Mouse (Mus musculus) megakaryocyte, embryonic 14.5 days (primary cell): ENCODE measurements at regions not wholly inside any gene's neighbourhood (a gene's known extent, or its start where the extent isn't known, plus 50 kb on each side); places are given as distances from the start of the nearest gene placed in this dataset.
A peak's percentile ranks its signal among the peaks of the same experiment; 100 is the strongest.

Experiments
- H3K27me3 ChIP-seq: replicated peaks from 2 replicates; pipeline ENCODE3; 2012; ENCODE audit warnings: inconsistent platforms
- H3K36me3 ChIP-seq: replicated peaks from 2 replicates; pipeline ENCODE3; 2012; ENCODE audit warnings: low read length, inconsistent platforms, mixed read lengths
- H3K4me1 ChIP-seq: 2 replicates; pipeline ENCODE4 v1.6.1; 2012; ENCODE audit warnings: inconsistent platforms
- H3K4me3 ChIP-seq: replicated peaks from 2 replicates; pipeline ENCODE3; 2012; ENCODE audit warnings: moderate library complexity, mild to moderate bottlenecking, inconsistent platforms
- H3K9me3 ChIP-seq: 2 replicates; pipeline ENCODE4 v1.6.1; 2012; ENCODE audit warnings: inconsistent platforms
- FLI1 ChIP-seq: IDR thresholded peaks from 2 replicates; pipeline ENCODE4 v1.6.1; 2012; ENCODE audit warnings: low read length, inconsistent platforms, mixed read lengths
- GATA1 ChIP-seq: IDR thresholded peaks from 3 replicates; pipeline ENCODE4 v1.6.1; 2012; ENCODE audit warnings: mixed read lengths, low read length, inconsistent platforms, borderline replicate concordance

DNA sequence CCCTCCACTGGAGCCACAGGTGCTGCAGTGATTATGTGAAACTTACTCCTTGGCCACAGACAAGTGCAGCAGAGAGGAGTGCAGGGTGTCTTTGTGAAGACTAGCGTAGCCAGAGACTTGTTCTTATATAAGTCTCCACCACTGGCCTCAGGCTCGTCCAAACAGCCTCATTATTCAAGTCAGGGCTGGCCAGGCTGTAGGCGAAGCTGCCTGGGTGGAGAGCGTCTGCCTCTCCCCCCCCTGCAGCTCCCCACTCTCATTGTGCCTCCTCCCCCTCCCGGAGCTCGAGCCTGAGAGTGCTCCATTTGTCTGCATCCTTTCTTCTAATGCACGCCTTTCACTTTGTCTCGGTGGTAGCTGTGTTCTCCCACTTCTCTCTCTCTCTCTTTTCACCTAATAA lies 279.1 kb downstream of the Rngtt start:
- H3K4me1 ChIP-seq, result peaks cover 15% of the 10 kb centered on the region
- H3K27me3 ChIP-seq, result peaks cover 18% of the 10 kb centered on the region
- H3K36me3 ChIP-seq, result no peaks in the 10 kb centered on the region
- H3K4me3 ChIP-seq, result no peak overlapping the region
- TF ChIP-seq FLI1 (no peak), GATA1 (no peak)
- peaks cover 5% of the 10 kb centered on the region; the same call in 1 of the 2 replicates for H3K9me3 ChIP-seq

DNA sequence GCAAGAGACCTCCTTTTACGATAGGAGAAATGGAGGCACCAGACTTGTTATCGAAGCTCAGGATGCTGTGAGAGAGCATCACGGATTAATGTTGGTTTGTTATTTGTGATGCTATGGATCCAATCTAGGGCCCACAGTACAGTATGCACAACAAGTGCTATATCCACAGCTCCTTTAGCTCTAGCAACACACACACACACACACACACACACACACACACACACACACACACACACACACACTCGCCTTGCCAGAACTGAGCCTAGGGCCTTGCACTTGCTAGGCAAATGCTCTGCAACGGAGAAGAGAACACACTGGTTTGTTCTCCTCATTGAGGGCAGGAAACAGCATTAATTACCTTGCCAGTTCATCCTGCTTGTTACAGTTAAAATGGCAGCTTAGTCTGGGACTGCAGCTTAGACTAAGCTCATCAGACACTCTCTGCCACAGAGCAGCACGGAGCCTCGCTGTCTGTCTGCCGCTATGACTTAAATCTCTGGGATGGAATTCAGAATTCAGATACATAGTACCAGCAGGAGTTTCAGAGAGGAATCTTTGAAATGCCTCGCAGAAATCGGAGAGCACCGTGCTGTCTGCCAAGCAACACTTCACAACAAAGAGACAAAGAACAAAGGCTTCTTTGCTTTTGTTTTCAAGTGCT lies 285.0 kb downstream of the Rngtt start:
- Histone ChIP-seq H3K4me1 (no peaks in the 10 kb centered on the region), H3K9me3 (peaks cover 14% of the 10 kb centered on the region), H3K27me3 (peaks cover 4% of the 10 kb centered on the region), H3K36me3 (no peaks in the 10 kb centered on the region), H3K4me3 (no peak overlapping the region)
- TF ChIP-seq FLI1, result no peak
- no peak for TF ChIP-seq GATA1

DNA sequence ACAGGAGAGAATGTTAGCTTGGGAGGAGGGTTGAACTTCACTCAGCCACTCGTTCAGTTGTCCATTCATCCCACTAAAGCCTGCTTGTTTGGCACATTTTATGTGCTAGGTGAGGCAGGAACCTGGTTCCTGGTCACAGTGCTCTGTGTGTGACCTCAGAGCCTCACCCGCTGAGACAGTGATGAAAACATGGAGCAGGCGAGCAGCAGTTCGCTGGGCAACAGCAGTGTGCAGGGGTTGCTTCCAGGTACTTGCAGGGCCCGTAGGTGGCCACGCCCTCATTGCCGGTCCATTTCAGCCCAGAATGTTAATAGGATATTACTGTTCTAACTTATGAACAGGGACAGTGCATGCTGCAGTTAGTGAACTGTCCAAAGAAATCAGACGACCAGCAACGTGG lies 285.7 kb downstream of the Rngtt start:
- no peak overlapping the region for H3K4me3 ChIP-seq
- TF ChIP-seq FLI1 (no peak), GATA1 (no peak)
- H3K4me1 ChIP-seq, result no peaks in the 10 kb centered on the region
- no peaks in the 10 kb centered on the region for H3K36me3 ChIP-seq
- H3K9me3 ChIP-seq, result peaks cover 14% of the 10 kb centered on the region
- H3K27me3 ChIP-seq, result peaks cover 3% of the 10 kb centered on the region

DNA sequence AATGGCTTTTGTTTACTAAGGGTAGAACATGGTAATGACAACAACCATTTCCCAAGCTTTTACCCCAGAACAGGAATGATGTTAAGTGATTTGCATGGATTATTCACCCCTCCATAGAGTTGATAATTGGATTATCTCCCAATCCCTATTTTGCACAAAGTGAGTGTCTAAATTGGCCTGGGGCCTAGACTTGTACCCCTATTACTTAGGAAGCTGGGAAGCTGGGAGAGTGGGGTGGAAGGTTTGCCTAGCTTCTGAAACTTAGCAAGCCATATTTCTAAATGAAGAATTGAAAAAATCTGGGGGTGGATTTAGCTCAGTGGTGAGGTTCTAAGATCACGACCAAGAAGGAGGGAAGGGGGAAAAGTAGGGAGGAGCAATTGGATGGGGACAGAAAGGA lies 289.9 kb downstream of the Rngtt start:
- H3K9me3 ChIP-seq, result peaks cover 26% of the 10 kb centered on the region
- H3K4me1 ChIP-seq, result no peaks in the 10 kb centered on the region
- no peaks in the 10 kb centered on the region for H3K36me3 ChIP-seq
- H3K4me3 ChIP-seq, result no peak overlapping the region
- peaks cover 3% of the 10 kb centered on the region for H3K27me3 ChIP-seq
- no peak for TF ChIP-seq FLI1
- no peak for TF ChIP-seq GATA1

DNA sequence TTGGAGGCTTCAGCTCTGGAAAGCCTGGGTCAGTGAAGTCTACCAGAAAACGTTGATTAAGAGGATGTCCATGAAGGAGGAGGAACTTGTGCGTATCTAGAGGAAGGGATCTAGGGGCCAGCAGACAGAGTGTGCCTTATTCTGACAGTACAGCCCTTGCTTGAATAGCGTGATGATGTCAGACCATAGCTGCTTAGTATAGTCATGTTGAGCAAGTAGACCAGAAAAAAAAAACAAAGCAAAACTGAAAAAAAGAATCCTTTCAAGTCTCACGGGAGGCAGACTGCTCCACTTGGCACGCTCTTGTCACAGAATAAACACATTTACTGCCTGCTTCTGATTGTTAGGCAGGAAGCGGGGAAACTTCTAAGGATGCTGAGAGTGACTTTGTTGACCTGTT lies 290.7 kb downstream of the Rngtt start:
- no peaks in the 10 kb centered on the region for H3K4me1 ChIP-seq
- H3K27me3 ChIP-seq, result peaks cover under 1% of the 10 kb centered on the region
- no peak overlapping the region for H3K4me3 ChIP-seq
- H3K9me3 ChIP-seq, result peaks cover 23% of the 10 kb centered on the region
- no peaks in the 10 kb centered on the region for H3K36me3 ChIP-seq
- TF ChIP-seq FLI1 (no peak), GATA1 (no peak)

DNA sequence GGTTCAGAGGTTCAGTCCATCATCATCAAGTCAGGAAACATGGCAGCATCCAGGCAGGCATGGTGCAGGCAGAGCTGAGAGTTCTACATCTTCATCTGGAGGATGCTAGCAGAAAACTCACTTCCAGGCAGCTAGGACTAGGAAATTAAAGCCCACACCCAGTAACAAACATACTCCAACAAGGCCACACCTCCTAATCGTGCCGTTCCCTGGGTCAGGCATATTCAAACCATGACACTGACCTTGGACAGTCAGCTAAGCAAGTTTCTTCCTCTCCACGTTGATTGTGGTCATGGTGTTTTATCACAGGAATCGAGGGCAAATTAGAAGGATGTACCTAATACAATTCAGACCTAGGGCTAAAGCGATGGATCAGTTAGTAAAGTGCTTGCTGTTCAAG lies 294.5 kb downstream of the Rngtt start:
- peaks cover 17% of the 10 kb centered on the region for H3K9me3 ChIP-seq
- TF ChIP-seq FLI1, result no peak
- TF ChIP-seq GATA1, result no peak

DNA sequence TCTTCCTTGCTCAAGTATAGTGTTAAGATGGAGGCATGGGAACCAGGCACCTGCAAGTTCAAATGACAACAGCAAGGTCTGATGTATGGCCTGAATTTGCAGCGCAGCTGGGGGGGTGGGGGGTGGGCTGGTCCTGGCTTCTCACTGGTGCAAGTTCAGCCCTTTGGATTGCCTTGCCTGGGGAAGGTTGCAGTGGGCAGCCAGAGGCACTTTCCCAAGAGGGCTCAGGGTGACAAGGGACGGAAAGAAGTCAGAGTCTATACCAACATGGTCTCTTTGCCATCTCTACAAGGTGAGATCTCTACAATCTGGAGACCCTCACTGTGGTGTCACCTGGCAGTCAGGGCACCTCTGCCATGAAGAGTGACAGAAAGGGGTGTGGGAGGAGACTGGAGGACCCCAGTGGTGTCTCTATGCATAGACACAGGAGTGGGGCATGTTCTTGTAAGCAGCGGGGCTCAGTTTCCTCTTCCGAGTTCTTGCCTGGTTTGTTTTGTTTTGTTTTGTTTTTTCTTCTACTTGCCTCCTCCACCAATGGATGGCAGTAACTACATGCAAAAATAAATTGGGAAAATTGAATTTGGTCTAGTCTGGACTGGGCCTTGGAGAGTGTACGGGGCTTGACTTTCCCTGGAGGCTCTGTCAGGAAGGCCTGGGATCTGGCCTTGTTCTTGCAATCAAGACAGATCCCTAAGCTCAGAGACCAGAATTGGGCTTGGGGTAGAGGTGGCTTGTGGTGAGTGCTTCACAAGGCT lies 284.4 kb upstream of the Cnr1 start:
- Histone ChIP-seq H3K9me3 (peaks cover 31% of the 10 kb centered on the region), H3K4me3 (no peak overlapping the region), H3K4me1 (peaks cover 8% of the 10 kb centered on the region; the same call in 1 of the 2 replicates), H3K36me3 (no peaks in the 10 kb centered on the region), H3K27me3 (peaks cover 5% of the 10 kb centered on the region)
- TF ChIP-seq FLI1 (no peak), GATA1 (no peak)

More for the DNA sequence above, 294.5 kb downstream of the Rngtt start:
- H3K27me3 ChIP-seq, result no peaks in the 10 kb centered on the region
- H3K36me3 ChIP-seq, result no peaks in the 10 kb centered on the region
- no peak overlapping the region for H3K4me3 ChIP-seq
- H3K4me1 ChIP-seq, result no peaks in the 10 kb centered on the region

DNA sequence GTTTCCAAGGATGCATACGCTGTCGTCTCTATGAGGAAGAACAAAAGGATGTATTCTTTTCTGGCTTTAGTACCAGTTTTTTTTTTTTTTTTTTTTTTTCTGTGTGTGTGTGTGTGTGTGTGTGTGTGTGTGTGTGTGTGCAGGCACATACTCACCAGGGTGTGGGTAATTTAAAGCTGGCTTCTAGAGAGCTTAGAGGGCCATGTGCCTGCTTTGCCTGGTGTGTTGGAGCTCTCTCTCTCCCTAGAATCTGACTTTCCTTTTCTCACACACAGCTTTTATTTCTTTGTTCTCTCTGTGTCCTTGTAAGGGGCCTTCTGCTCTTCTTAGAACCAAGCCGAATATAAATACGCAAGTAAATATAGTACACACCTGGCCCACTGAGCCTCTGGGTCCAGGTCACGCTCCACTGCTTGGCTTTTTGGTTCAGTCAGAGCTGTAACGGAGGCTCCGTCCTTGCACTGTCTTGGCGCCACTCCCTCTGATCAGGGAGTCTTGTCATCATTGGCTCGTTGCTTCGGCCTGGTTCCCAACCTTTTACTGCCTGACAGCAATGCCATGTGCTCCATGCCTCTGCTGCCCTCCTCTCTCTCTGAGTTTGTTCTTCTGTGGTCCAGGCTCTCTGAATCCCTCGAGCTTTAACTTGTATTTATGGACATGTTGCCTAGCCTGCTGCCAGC lies 283.7 kb upstream of the Cnr1 start:
- peaks cover 6% of the 10 kb centered on the region for H3K27me3 ChIP-seq
- TF ChIP-seq GATA1 (no peak), FLI1 (no peak)
- no peak overlapping the region for H3K4me3 ChIP-seq
- H3K4me1 ChIP-seq, result peaks cover 8% of the 10 kb centered on the region; the same call in 1 of the 2 replicates
- peaks cover 33% of the 10 kb centered on the region for H3K9me3 ChIP-seq
- no peaks in the 10 kb centered on the region for H3K36me3 ChIP-seq

DNA sequence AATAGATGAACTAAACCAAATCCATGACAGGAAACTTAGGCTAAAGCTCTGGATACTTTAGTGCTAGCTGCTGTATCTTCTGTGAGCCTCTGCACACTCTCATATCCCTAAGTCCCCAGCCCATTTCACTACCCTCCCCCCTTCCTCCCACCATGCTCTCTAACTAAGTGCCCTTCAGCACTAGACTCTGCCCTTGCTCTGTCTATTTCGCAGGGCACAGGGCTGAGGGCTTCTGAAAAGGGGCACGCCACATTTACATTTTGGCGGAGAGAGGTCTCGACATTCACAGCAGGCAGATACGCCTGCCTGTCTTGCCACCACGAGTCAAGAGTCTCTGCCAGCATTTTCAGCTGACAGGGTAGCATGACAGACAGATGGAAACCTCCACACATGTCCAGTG lies 282.5 kb upstream of the Cnr1 start:
- no peaks in the 10 kb centered on the region for H3K36me3 ChIP-seq
- TF ChIP-seq FLI1, result no peak
- no peak for TF ChIP-seq GATA1
- peaks cover 6% of the 10 kb centered on the region for H3K27me3 ChIP-seq
- no peak overlapping the region for H3K4me3 ChIP-seq
- H3K9me3 ChIP-seq, result peaks cover 33% of the 10 kb centered on the region
- peaks cover 8% of the 10 kb centered on the region; the same call in 1 of the 2 replicates for H3K4me1 ChIP-seq

DNA sequence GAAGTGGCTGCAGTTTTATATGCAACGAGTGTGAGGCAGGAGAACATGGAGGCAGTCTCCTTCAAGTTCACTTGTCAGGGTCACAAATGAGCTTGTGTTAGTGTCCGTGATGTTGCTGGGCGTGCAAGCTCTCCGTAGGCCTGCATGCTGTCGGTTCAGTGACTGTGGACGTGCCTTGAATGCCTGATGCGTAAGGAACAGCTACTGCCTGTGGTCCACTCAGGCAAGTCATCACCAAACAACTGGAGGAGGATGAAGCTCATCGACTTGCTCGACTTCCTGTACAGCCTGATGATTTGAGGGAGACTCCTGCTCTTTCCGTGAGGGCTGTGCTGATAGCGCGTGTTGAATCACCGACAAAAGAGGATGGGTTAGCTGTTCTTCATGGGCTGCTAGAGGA lies 281.9 kb upstream of the Cnr1 start:
- no peak for TF ChIP-seq FLI1
- no peak for TF ChIP-seq GATA1
- H3K4me1 ChIP-seq, result peaks cover 8% of the 10 kb centered on the region; the same call in 1 of the 2 replicates
- peaks cover 33% of the 10 kb centered on the region for H3K9me3 ChIP-seq
- H3K36me3 ChIP-seq, result no peaks in the 10 kb centered on the region
- H3K27me3 ChIP-seq, result peaks cover 6% of the 10 kb centered on the region
- H3K4me3 ChIP-seq, result peak overlapping the region; percentile 47
